Mouse (Mus musculus): ENCODE measurements around the gene Gja1. TPM values are rescaled to one million over a fixed set of nuclear protein-coding genes. Genes with fewer than 3 reads are reported as not detected.

The Gja1 gene
- 309 and 330 TPM in 2 replicates for polyA plus RNA-seq (2015; fragmentation: Nextera tagmentation; extraction: Ambion mirVana)

DNA sequence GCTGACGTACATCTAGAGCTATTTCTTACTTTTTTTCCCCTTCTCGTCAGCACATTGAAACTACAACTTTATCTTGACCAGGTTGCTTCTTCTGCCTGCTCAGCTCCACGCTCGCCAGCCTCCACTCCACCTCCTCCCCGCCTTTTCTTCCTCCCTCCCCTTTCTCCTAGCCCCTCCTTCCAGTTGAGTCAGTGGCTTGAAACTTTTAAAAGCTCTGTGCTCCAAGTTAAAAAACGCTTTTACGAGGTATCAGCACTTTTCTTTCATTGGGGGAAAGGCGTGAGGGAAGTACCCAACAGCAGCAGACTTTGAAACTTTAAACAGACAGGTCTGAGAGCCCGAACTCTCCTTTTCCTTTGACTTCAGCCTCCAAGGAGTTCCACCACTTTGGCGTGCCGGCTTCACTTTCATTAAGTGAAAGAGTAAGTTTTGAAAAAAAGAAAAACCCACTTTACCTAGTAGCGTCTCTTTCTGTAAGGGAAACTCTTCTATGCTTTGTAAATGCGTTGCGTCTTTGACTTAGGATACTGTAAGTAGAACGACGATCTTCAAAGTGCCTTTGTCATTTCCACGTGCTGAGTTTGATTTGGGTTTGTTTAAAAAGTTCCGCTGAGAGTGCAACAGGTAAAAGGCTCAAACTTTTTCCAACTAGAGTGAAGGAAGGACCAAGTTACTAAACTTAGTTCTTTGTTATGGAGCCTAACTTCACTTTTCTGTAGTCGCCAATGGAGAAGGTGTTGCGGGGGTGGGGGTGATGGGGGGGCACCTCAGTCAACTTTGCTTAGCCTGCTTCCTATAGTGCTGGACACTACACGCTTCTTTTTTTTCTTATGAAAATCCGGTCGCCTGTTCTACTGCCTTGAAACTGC lies at the start of gene Gja1:
Gene Gja1, plus strand, starts transcription at position 234 of the 869 bp plus-strand sequence.
- H3K9me3 ChIP-seq, result no peaks in the 10 kb centered on the region
- peak within 1 kb of the TSS; percentile 68 for H3K4me2 ChIP-seq
- no peaks in the 10 kb centered on the region for H3K27me3 ChIP-seq
- peak; percentile 49 for ATAC-seq (ENCODE audit: insufficient number of reproducible peaks, insufficient read depth, low FRiP score, low TSS enrichment, low read depth)
- H3K27ac ChIP-seq, result peak within 1 kb of the TSS; percentile 98
- H3K36me3 ChIP-seq, result no peaks in the 10 kb centered on the region; the same call in 1 of the 2 replicates
- H3K4me1 ChIP-seq, result peaks cover 25% of the 10 kb centered on the region
- peak within 1 kb of the TSS; percentile 75 for H3K4me3 ChIP-seq
- peak within 1 kb of the TSS; percentile 94 for H3K9ac ChIP-seq
- under 1% methylated on average over 23 of the region's 23 CpGs for WGBS

DNA sequence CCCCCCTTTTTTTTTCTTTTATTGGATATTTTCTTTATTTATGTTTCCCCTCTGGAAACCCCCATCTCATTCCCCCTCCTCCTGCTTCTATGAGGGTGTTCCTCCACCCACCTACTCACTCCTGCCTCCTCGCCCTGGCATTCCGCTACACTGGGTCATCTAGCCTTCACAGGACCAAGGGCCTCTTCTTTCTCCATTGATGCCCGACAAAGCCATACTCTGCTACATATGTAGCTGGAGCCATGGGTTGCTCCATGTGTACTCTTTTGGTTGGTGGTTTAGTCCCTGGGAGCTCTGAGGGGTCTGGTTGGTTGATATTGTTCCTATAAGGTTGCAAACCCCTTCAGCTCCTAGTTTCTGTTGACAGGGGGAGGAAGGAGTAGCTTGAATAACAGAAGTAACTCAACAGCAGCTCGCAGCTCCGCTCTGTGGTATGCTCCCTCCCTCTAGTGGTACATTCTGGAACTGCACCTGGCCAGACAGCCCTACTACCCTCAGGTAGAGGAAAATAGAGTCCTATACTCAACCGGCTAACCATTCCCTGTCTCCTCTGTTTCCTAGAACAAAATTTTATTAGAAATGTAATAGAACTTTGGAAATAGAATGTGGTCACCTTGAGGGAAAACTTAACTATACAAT lies 38.2 kb upstream of the Gja1 start:
- Histone ChIP-seq H3K9me3 (no peaks in the 10 kb centered on the region), H3K27ac (no peak overlapping the region), H3K9ac (no peak overlapping the region), H3K4me2 (no peak overlapping the region), H3K4me1 (no peaks in the 10 kb centered on the region), H3K36me3 (no peaks in the 10 kb centered on the region), H3K4me3 (no peak overlapping the region), H3K27me3 (no peaks in the 10 kb centered on the region)
- WGBS, result 52% methylated on average over 6 of the region's 6 CpGs
- no peak for ATAC-seq (ENCODE audit: insufficient number of reproducible peaks, insufficient read depth, low FRiP score, low TSS enrichment, low read depth)

DNA sequence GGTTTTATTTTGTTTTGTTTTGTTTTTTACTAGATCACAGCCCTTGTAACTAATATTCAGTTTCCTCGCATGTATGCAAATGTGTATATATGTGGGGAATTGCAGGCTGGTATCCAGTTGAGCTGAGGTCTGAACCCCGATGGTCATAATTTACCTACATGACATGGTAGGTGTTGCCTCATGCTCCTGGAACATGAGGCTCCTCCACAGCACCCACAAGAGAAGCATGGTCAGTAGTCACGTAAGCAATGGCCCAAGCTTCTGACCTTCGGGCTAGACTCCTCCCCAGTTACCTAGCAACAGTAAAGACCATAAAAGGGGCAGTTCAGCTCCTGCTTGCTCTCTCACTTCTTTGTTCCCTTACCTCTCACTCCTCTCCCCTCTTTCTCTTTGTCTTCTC lies 16.7 kb upstream of the Gja1 start:
- no peaks in the 10 kb centered on the region for H3K36me3 ChIP-seq
- WGBS, result 88% methylated on average over 4 of the region's 4 CpGs
- H3K27ac ChIP-seq, result no peak overlapping the region
- no peak for ATAC-seq (ENCODE audit: insufficient number of reproducible peaks, insufficient read depth, low FRiP score, low TSS enrichment, low read depth)
- no peaks in the 10 kb centered on the region for H3K27me3 ChIP-seq
- H3K9me3 ChIP-seq, result no peaks in the 10 kb centered on the region
- H3K4me3 ChIP-seq, result no peak overlapping the region
- H3K9ac ChIP-seq, result no peak overlapping the region
- peaks cover 6% of the 10 kb centered on the region; the same call in 1 of the 2 replicates for H3K4me1 ChIP-seq
- H3K4me2 ChIP-seq, result no peak overlapping the region

DNA sequence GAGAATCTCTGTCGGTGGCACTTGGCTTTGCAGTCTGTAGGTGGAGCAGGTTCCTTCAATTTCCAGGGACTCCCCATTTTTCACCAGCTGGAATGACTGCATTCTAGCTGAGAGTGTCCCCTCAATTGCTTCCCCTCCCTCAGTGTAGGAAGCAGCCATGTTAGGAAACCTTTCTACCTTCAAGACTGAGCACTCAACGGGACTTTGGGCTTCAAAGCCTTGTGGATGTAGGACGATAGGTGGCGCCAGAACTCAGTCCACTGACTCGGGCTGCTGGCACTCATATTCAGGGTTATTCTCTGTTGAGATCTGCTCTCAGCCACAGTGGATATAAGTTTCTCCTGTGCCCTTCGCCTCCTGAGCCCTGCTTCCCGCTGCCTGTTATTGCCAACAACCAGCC lies 8.1 kb upstream of the Gja1 start:
- H3K36me3 ChIP-seq, result no peaks in the 10 kb centered on the region
- H3K27me3 ChIP-seq, result no peaks in the 10 kb centered on the region
- no peak for ATAC-seq (ENCODE audit: insufficient number of reproducible peaks, insufficient read depth, low FRiP score, low TSS enrichment, low read depth)
- WGBS, result 18% methylated on average over 7 of the region's 7 CpGs
- H3K9ac ChIP-seq, result no peak overlapping the region
- no peak overlapping the region for H3K27ac ChIP-seq
- H3K4me3 ChIP-seq, result no peak overlapping the region
- no peak overlapping the region for H3K4me2 ChIP-seq
- H3K9me3 ChIP-seq, result no peaks in the 10 kb centered on the region
- H3K4me1 ChIP-seq, result peaks cover 8% of the 10 kb centered on the region

DNA sequence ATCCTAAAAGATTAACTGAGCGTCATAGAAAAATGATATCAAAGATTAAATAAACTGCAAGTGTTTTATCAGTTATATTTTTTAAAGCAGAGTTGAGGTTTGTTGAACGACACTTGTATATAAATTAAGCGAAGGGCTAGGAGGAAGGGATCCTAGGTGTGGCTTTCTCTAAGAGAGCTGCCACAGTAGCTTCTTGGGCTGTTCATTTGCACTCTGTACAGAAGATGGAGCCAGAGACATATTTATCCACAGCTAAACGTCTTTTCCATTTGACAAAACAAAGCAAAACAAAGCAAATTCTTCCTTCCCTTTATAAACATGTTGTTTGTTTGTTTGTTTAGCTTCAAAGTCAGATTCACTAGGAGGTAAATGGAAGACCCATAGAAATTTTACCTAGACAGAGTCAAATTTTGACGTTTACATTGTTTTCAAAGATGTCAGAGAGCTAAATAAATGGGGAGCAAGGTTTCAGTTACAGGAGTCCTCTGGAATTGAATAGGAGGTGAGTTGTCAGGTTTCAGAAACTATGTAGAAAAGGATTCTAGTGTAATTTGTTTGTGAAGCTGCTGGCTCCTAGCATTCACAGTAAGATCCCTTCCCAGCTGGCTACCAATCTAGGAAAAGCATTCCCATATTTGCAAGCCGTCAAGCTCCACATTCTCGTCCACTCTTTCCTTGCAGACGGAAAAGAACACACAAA lies 4.0 kb upstream of the Gja1 start:
- H3K36me3 ChIP-seq, result no peaks in the 10 kb centered on the region
- H3K4me3 ChIP-seq, result no peak overlapping the region
- no peak overlapping the region for H3K9ac ChIP-seq
- peak overlapping the region; percentile 37 for H3K4me2 ChIP-seq
- H3K27ac ChIP-seq, result 0 out of 2 replicates have a peak overlapping the region, but pooled peaks have one; percentile 40
- H3K9me3 ChIP-seq, result no peaks in the 10 kb centered on the region
- H3K4me1 ChIP-seq, result peaks cover 19% of the 10 kb centered on the region
- no peak for ATAC-seq (ENCODE audit: insufficient number of reproducible peaks, insufficient read depth, low FRiP score, low TSS enrichment, low read depth)
- H3K27me3 ChIP-seq, result no peaks in the 10 kb centered on the region
- WGBS, result 21% methylated on average over 8 of the region's 8 CpGs

DNA sequence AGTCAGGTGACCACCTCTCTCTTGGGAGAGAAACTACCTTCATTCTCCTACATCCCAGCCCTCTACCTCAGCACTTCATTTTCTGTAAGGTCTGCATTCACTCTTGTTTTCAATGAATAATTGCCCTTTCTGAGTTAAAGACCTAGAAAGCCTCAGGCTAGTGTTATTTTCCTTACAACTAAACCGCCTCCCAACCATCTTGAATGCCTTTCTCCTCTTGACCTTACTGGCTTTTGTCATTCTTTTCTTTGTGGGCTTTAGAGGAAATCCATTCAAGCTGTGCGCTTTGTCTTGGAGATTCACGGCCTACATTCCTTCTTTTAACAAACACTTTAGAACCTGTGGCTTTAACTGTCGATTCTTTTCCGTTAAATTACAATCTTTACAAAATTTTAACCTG lies 3.0 kb upstream of the Gja1 start:
- Histone ChIP-seq H3K27ac (peak overlapping the region; percentile 13; the same call in 1 of the 2 replicates), H3K4me1 (peaks cover 19% of the 10 kb centered on the region), H3K27me3 (no peaks in the 10 kb centered on the region), H3K4me2 (no peak overlapping the region), H3K4me3 (no peak overlapping the region), H3K9me3 (no peaks in the 10 kb centered on the region), H3K36me3 (no peaks in the 10 kb centered on the region), H3K9ac (no peak overlapping the region)
- WGBS, result 20% methylated on average over 5 of the region's 5 CpGs
- no peak for ATAC-seq (ENCODE audit: insufficient number of reproducible peaks, insufficient read depth, low FRiP score, low TSS enrichment, low read depth)

DNA sequence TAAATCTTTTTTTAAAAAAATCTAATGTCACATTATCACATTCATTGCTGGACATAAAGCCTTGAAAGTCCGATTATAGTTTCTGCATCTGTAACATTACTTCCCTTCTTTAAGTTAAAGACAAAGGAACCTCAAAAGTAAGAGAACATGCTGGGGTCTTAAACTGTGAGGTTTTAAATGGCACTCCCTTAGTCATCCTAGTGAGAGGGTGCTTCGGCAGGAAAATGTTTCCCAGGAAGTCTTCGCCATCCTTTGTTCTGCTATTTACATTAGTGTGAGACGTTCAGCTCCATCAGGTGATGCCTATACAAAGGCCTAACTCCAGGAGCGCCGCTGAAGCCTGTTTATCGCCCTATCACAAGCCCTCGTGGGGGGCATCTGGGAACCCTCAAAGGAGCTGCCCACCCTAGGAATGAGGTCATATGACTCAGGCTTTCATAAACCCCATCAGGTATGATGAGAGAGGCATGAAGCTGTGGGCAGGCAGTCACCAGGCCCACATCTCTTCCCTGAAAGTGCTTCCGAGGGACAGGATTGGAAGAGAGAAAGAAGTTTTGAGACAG lies 1.1 kb upstream of the Gja1 start:
- H3K4me3 ChIP-seq, result no peak overlapping the region
- WGBS, result 23% methylated on average over 9 of the region's 9 CpGs

DNA sequence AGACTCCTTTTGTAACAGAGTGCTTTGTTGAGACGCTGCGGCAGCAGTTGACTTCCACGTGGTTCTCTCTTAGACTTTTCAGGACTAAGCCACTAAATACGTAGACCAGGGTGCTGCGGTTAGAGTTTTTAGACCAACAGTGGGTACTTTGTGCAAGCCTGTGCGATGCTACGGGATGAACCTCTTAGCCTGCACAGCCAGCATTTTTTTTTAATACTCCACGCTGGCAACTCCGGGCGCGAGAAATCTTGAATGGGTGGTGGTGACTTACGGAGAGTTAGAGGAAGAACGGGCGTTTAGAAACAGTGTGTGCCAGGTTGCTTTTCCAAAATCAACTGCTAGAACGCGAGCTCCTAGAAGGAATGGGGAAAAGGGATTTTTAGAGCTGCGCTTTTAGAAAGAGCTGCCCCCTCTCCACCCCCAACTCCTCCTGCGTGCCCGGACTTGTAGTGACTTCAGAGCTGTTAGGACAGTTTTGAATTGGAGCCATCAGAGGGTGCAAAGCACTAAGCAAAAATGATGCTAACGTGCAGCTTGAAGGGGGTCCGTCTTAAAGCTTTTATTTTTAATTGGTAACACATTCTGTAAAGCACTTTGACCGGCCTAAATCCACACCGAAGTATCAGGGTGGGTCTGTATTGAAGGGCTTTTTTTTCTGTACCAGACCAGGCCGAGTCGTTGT lies 977 bp downstream of the Gja1 start:
- peak; percentile 53 for ATAC-seq (ENCODE audit: insufficient number of reproducible peaks, insufficient read depth, low FRiP score, low TSS enrichment, low read depth)
- peaks cover 5% of the 10 kb centered on the region for H3K36me3 ChIP-seq
- peaks cover 28% of the 10 kb centered on the region for H3K4me1 ChIP-seq
- H3K27me3 ChIP-seq, result no peaks in the 10 kb centered on the region
- no peaks in the 10 kb centered on the region for H3K9me3 ChIP-seq
- peak overlapping the region; percentile 75 for H3K4me3 ChIP-seq
- under 1% methylated on average over 25 of the region's 25 CpGs for WGBS
- peak overlapping the region; percentile 94 for H3K9ac ChIP-seq
- peak overlapping the region; percentile 98 for H3K27ac ChIP-seq
- peak overlapping the region; percentile 68 for H3K4me2 ChIP-seq

More for the DNA sequence above, 1.1 kb upstream of the Gja1 start:
- H3K36me3 ChIP-seq, result no peaks in the 10 kb centered on the region
- peak overlapping the region; percentile 68 for H3K4me2 ChIP-seq
- no peaks in the 10 kb centered on the region for H3K9me3 ChIP-seq
- H3K27ac ChIP-seq, result peak overlapping the region; percentile 28; the same call in 1 of the 2 replicates
- H3K9ac ChIP-seq, result 0 out of 2 replicates have a peak overlapping the region, but pooled peaks have one; percentile 44
- ATAC-seq (ENCODE audit: insufficient number of reproducible peaks, insufficient read depth, low FRiP score, low TSS enrichment, low read depth), result no peak
- peaks cover 19% of the 10 kb centered on the region for H3K4me1 ChIP-seq
- no peaks in the 10 kb centered on the region for H3K27me3 ChIP-seq

DNA sequence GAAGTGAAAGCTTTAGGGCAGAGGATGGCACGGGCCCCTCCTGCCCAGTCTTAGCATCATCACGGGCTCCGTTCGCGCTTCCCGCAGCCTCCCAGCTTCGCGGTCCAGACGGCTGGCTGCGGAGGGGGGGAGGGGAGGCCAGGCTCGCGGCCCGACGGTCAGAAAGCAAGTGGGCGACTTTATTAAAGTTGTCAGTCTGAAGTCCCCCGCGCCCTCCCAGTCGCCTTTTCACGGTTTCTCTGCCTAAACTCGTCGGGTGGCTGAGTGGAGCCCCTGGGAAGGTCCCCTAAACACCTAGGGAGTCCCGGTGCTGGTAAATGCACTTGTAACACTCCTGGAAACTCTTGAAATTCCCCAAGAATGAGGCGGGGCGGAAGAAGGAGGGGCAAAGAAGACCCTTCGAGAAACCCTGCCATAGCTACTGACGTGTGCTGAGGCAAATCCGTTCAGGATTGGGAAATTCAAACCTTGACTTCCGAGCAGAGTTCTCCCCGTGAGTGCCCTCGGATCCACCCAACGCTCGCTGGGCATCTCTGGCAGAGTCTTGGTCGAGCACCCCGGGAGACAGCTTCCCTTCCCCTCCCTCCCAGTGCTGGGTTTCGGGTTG lies 1.6 kb downstream of the Gja1 start:
- Histone ChIP-seq H3K4me3 (peak overlapping the region; percentile 75), H3K4me2 (peak overlapping the region; percentile 68), H3K36me3 (peaks cover 5% of the 10 kb centered on the region), H3K9ac (peak overlapping the region; percentile 94), H3K9me3 (no peaks in the 10 kb centered on the region), H3K27ac (peak overlapping the region; percentile 98), H3K4me1 (peaks cover 27% of the 10 kb centered on the region), H3K27me3 (no peaks in the 10 kb centered on the region)
- ATAC-seq (ENCODE audit: insufficient number of reproducible peaks, insufficient read depth, low FRiP score, low TSS enrichment, low read depth), result peak; percentile 67
- under 1% methylated on average over 35 of the region's 35 CpGs for WGBS

DNA sequence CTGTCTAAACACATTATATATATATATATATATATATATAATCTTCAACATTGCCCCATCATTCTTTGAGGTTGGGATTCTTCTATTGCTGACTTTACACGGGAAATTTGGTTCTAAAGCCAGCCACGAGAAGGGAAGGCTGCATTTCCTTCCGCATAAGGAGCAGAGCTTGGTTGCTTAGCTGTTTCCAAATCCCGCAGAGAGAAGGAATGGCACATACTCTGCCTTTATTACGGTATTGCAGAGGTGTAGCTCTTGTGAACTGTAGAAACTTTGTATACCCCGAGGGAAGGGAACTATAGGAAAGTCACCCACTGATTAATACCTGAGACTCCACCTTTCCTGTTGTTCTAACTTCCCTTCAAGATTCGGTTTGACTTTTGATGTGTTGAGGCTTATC lies 2.6 kb downstream of the Gja1 start:
- Histone ChIP-seq H3K4me1 (peaks cover 20% of the 10 kb centered on the region), H3K36me3 (peaks cover 5% of the 10 kb centered on the region), H3K4me3 (peak overlapping the region; percentile 75), H3K9ac (peak overlapping the region; percentile 94), H3K27me3 (no peaks in the 10 kb centered on the region), H3K9me3 (no peaks in the 10 kb centered on the region), H3K4me2 (peak overlapping the region; percentile 68), H3K27ac (peak overlapping the region; percentile 98)
- ATAC-seq (ENCODE audit: insufficient number of reproducible peaks, insufficient read depth, low FRiP score, low TSS enrichment, low read depth), result no peak
- 1% methylated on average over 7 of the region's 7 CpGs for WGBS
